Mouse (Mus musculus) heart, postnatal 0 days (tissue): ENCODE results near the gene 1700001L19Rik.

Experiments
- CTCF ChIP-seq: IDR thresholded peaks from 2 replicates; pipeline ENCODE4 v1.5.1; 2016; ENCODE audit warnings: antibody characterized with exemption, control low read depth, low read depth
- EP300 ChIP-seq: IDR thresholded peaks from 2 replicates; pipeline ENCODE4 v1.6.1; 2016; ENCODE audit warnings: antibody characterized with exemption, low read depth

GRCm38 (mm10) chr13:68568110-68568509 is 29.1 kb upstream of the 1700001L19Rik start:
- no peak for TF ChIP-seq CTCF
- TF ChIP-seq EP300: no peak
